Mouse (Mus musculus) kidney, adult 18-20 months (tissue): ENCODE results near the gene Catip.

ENCODE experiments used
- DNase-seq: peaks from one replicate; pipeline ENCODE4 v3.0.0; 2021

Catip gene

GRCm38 (mm10) chr1:74385531-74385930, 23.6 kb downstream of the Catip start:
- DNase-seq, result no peak

DNA sequence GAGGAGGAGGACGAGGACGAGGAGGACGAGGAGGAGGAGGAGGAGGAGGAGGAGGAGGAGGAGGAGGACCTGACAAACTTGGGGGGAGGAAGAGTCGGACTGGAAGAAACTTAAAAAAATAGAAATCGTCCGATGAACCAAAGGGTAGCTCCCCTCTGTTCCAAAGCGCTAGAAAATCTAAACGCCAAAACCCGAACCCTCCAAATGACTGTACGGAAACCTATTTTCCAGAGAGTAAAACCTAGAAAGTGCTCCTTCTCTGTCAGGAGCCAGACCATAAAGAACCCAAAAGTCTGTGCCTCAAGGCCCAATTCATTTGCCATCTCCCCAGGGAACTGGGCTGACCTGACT, 24.4 kb downstream of the Catip start:
- DNase-seq, result no peak

DNA sequence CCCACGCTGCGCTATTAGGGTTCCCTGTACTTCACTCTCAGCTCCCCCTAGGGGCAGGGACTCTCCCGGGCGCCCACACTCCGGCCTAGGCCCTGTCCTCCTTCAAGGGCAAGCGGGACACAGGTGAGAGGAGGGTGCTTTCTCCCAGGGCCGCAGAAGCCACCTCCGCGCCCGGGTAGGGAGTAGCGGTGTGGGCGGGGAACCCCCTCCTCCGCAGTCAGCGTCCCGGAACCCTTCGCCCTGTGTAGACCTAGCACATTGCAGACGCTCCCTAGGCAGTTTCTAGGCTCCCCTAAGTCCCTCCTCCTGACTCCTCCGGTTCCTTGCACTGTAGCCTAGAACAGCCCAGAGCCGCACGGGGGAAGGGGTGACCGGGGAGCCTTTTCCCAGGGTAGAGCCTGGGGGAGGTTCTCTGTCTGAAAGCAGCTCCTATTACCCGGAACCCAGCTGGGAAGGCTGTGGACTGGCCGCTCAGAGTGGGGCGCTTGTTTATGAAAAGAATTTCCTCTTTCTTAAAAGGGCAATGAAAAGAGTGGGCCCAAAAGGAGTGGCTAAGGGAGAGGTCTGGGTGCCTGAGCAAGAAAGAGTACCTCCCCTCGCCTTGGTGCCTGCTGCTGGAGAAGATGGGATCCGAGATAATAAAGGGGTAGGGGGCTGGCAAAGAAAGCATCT, 24.9 kb downstream of the Catip start:
- peak; percentile 99 for DNase-seq

DNA sequence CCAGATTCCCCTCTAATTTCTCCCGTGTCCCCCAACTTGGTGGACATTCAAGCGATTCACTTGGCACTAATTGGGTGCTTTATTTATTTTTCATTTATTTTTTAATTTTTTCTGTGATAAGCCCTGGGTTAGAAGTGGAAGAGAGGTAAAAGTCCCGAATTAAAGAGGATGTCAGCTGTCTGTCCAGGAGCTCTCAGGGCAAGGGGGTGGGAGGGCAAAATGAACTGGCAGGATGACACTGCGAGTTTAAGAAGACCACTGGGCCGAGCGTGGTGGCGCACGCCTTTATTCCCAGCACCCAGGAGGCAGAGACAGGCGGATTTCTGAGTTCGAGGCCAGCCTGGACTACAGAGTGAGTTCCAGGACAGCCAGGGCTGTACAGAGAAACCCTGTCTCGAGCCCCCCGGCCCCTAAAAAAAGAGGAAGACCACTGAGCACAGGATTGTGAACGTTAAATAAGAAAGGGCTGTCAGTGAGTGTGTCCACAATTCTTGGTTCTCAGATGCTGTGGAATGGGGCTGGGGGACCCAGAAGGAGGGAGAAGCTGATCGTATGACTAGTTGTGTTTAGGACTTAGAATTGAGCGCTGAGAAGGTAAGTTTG, 25.6 kb downstream of the Catip start:
- no peak for DNase-seq

DNA sequence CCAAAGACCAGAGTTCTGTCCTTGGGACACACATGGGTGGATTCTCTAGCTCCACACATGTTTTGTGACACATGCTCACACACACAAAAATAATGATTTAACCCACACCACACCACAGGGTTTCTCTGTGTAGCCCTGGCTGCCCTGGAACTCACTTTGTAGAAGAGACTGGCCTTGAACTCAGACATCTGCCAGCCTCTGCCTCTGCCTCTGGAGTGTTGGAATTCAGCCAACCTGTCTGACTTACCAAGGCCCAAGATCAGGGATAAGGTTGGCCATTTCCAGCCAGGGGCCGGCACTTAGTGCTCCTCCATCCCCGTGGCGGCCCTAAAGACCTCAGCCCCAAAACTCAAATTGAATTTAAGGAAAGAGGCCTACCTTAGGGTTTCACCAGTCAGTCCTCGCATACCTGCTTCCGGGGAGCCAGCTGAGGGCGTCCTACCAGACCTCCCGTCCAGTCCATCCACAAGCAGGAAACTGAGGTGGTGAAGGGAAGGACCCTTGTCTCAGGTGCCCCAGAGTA, 26.6 kb downstream of the Catip start:
- no peak for DNase-seq

DNA sequence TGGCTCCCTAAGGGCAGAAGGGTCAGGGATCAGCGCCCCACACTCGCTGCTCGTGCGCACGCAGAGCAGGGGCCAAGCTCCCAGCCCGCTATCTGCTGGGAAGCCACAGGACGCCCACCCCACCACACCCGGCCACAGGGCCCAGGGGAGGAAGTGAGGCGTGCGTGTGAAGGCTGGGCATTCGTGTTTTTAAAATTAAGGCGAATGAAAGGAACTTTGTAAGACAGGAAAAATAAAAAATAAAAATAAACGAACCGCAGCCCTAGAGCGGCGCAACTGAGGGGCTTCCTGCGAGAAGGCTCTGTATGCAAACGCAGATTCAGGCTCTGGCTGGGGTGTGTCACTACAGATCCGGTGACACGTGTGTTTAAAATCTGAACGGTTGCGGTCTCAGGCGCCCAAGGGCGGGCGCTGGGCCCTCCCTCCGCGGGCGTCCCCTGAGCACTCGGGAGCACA, 28.0 kb downstream of the Catip start:
- peak; percentile 37 for DNase-seq

DNA sequence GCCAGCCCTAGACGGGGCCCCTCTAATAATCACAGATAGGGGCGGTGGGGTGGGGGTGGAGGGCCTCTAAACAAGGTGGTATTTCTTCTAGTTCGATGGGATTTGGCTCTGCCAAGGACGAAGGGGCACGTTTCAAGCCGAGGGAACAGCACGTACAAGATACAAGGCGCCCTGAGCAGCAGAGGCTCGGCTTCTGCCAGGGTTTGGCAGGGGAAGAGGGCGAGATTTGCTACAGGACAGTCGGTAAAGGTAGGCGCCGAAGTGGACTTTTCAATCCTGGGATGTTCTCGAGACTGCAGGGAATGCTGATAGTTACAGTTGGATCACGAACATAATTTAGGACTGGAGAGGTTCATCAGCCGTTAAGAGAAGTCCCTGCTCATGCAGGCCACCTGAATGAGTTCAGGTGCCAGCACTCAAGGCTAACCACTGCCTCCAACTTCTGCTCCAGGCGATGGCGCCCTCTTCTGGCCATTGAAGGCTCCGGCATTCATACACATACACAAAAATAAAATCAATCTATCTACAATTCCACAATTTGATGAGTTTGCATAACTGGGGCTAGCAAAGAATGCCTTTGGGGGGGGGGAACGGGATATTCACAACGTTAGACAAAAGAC, 28.5 kb downstream of the Catip start:
- peak; percentile 72 for DNase-seq

GRCm38 (mm10) chr1:74390924-74391748, 29.2 kb downstream of the Catip start, which contains the start of gene Ctdsp1:
Gene Ctdsp1 (plus strand): TSS chr1:74391509.
- peak; percentile 97 for DNase-seq

- peak; percentile 88 for DNase-seq
Measured at GRCm38 (mm10) chr1:74391844-74392441, 30.0 kb downstream of the Catip start.

DNA sequence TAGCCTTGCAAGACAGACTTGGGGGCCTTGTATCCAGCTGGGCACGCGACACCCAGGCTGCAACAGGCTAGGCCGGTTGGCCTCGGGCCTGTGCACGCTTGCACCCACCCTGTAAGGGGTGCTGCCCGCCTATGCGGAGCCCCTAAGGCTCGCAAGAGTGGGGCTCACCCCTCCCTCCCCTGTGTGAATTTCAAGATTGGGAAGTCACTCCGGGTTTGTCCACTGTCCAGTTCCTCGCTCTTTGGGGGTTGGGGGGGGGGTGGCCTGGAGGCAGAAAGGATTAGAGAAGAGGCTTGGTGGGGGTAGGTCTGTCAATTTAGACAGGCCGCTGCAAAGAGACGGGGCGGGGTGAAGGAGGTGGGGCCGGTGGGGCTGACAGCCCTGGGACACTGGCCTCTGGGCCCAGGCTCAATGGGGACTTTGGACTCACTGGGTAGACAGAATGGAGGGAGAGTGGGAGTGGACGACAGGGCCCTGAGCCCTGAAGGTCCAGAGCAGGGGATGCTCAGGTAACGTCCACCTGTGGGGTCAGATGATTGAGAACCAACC, 30.6 kb downstream of the Catip start:
- DNase-seq, result peak; percentile 64

DNA sequence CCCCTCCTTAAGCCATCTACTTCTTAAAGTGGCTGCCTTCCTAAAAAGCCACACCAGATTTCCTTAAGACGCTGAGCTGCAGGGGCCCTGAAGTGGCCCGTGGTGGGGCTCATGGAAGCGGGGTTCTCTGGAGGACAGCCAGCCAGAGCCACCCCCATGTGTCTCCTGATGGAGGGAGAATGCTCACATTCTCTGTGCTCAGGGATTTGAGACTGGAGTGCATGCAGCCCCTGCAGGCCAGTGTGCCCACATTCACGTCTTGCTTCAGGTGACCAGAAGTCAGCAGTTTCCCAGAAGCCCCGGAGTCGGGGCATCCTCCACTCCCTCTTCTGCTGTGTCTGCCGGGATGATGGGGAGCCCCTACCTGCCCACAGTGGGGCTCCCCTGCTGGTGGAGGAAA, 31.1 kb downstream of the Catip start:
- DNase-seq, result no peak

- no peak for DNase-seq
Measured at GRCm38 (mm10) chr1:74393697-74394096, 31.8 kb downstream of the Catip start.

DNA sequence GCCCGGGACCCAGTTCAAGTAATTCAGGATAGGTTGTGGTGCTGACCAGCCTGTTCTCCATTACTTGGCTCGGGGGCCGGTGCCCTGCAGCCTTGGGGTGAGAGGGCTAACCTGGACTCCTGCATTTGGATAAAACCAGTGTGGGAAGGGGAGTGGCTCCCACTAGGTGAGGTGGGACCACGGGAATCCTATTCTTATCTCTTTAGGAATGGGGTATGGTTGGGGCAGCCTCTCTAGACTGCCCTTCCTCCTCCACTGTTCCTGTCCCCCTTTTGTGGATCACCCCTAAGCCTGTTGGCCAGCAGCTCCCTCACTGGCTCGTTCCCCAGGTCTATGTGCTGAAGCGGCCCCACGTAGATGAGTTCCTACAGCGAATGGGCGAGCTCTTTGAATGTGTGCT, 32.4 kb downstream of the Catip start:
- DNase-seq, result no peak

DNA sequence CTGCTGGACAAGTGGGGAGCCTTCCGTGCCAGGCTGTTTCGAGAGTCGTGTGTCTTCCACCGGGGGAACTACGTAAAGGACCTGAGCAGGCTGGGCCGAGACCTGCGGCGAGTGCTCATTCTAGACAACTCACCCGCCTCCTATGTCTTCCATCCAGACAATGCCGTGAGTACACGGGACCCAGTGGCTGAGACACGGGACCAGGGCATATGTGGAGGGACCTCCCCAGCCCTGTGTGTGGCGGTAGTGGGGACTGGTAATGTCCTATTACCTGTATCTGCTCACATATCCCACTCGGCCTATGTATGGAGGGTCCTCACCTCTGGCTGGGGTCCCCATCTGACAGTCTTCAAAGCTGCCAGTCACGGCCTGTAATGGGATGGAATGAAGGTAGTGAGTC, 33.0 kb downstream of the Catip start:
- no peak for DNase-seq

- no peak for DNase-seq
Measured at GRCm38 (mm10) chr1:74395290-74395689, 33.4 kb downstream of the Catip start.

- peak; percentile 73 for DNase-seq
Measured at GRCm38 (mm10) chr1:74396456-74397222, 34.7 kb downstream of the Catip start.

GRCm38 (mm10) chr1:74397268-74397918, 35.5 kb downstream of the Catip start:
- DNase-seq, result peak; percentile 99

GRCm38 (mm10) chr1:74397919-74398451, 36.1 kb downstream of the Catip start:
- peak; percentile 81 for DNase-seq

- no peak for DNase-seq
Measured at GRCm38 (mm10) chr1:74400531-74400930, 38.6 kb downstream of the Catip start.

GRCm38 (mm10) chr1:74401015-74401702, 39.3 kb downstream of the Catip start:
- no peak for DNase-seq
